Mouse (Mus musculus) olfactory bulb, adult 2 months (tissue): ENCODE data around the gene Bcr. TPM values are rescaled to one million over a fixed set of nuclear protein-coding genes. Genes with fewer than 3 reads are reported as not detected.

Experiments
- H3K27ac ChIP-seq: fragments of 200-500 bp; 2 replicates; pipeline ENCODE4 v1.5.1; 2012; ENCODE audit warnings: low read depth, low read length; ENCODE audit not compliant: insufficient read depth
- H3K4me1 ChIP-seq: fragments of 200-500 bp; 2 replicates; pipeline ENCODE4 v1.6.1; 2012; ENCODE audit warnings: low read length; ENCODE audit not compliant: control insufficient read depth, insufficient read depth
- H3K4me3 ChIP-seq: fragments of 200-500 bp; 2 replicates; pipeline ENCODE4 v1.5.1; 2012; ENCODE audit warnings: mild to moderate bottlenecking, low read depth, low read length, moderate library complexity; ENCODE audit not compliant: insufficient read depth
- CTCF ChIP-seq: fragments of 200-500 bp; IDR thresholded peaks from 2 replicates; pipeline ENCODE4 v1.5.1; 2012; ENCODE audit warnings: low read depth, mild to moderate bottlenecking, low read length, moderate library complexity; ENCODE audit not compliant: insufficient read depth
- POLR2A ChIP-seq: fragments of 200-500 bp; IDR thresholded peaks from 2 replicates; pipeline ENCODE4 v1.6.1; 2012; ENCODE audit warnings: mild to moderate bottlenecking, low read depth, low read length, moderate library complexity; ENCODE audit not compliant: insufficient read depth
- whole genome bisulfite sequencing: fragments of 180-500 bp; shearing (Covaris S2); methylation state at CpG from one replicate; pipeline ENCODE4 v1.1.7; 2018; 5-methylcytosine and 5-hydroxymethylcytosine counted together
- polyA plus RNA-seq: library from polyadenylated mRNA; stranded (reverse); fragments of >200 nt; gene quantifications from 2 replicates; pipeline ENCODE4 v1.2.4, GENCODE M21; 2012; ENCODE audit warnings: low replicate concordance; ENCODE audit not compliant: missing spikeins, insufficient read depth, insufficient read length

The Bcr gene
- polyA plus RNA-seq, 1 experiment: not detected

- Histone ChIP-seq H3K4me3 (peak overlapping the region; percentile 75), H3K4me1 (peaks cover 40% of the 10 kb centered on the region), H3K27ac (no peak overlapping the region)
- 11% methylated on average over 6 of the region's 6 CpGs for WGBS
- TF ChIP-seq POLR2A (no peak), CTCF (no peak)
These were observed 1.8 kb downstream of the Bcr start for GRCm38 (mm10) chr10:75062189-75062561.

DNA sequence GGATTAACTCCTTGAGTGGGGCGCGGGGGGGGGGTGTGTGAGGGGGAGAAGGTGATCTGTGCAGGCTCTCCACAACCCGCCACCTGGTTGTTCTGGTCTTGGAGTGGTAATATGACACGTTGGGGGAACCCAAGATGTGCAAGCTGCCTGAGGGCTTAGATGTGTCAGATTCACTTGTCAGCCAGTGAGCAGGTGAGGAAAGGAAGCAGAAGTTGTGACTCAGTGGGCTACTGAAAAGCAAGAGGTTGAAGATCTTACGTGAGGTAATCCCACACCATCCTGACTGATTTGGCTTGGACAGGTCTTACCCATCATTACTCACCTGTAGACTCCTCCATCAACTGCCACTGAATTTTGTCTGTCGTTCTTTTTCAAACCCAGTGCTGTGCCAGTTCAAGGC lies 2.2 kb downstream of the Bcr start:
- 45% methylated on average over 6 of the region's 6 CpGs for WGBS
- Histone ChIP-seq H3K27ac (no peak overlapping the region), H3K4me1 (peaks cover 40% of the 10 kb centered on the region), H3K4me3 (peak overlapping the region; percentile 75)
- TF ChIP-seq CTCF (no peak), POLR2A (no peak)

GRCm38 (mm10) chr10:75063301-75063965 lies 3.0 kb downstream of the Bcr start:
- 21% methylated on average over 12 of the region's 12 CpGs for WGBS
- H3K27ac ChIP-seq: no peak overlapping the region
- no peak for TF ChIP-seq CTCF
- TF ChIP-seq POLR2A: no peak
- H3K4me3 ChIP-seq: peak overlapping the region; percentile 49
- H3K4me1 ChIP-seq: peaks cover 43% of the 10 kb centered on the region

DNA sequence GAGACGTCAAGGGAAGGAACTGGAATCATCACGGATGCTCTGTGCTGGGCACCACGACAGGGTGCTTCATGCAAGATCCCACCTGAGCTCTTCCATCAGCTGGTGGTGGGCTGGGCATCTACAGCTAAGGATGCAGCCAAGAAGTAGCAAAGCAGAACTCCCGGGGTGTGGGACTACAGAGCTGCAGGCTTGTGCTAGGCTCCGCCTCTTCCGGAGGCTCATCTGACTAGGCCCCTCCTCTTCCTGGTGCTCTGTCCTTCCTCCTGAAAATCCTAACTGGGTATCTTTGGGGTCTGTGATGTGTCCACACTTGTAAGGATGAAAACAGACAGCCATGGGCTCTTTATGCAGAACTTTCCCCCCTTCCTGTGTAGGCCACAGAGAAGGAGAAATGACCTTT lies 5.3 kb downstream of the Bcr start:
- no peak overlapping the region for H3K27ac ChIP-seq
- no peak overlapping the region for H3K4me3 ChIP-seq
- WGBS: 69% methylated on average over 6 of the region's 6 CpGs
- H3K4me1 ChIP-seq: peaks cover 42% of the 10 kb centered on the region
- TF ChIP-seq POLR2A (no peak), CTCF (no peak)

- no peak overlapping the region for H3K27ac ChIP-seq
- H3K4me1 ChIP-seq: peaks cover 30% of the 10 kb centered on the region
- TF ChIP-seq CTCF (no peak), POLR2A (no peak)
- no peak overlapping the region for H3K4me3 ChIP-seq
These were observed 7.1 kb downstream of the Bcr start for GRCm38 (mm10) chr10:75067446-75067845.

- no peak for TF ChIP-seq POLR2A
- no peak for TF ChIP-seq CTCF
- Histone ChIP-seq H3K27ac (no peak overlapping the region), H3K4me3 (no peak overlapping the region), H3K4me1 (peaks cover 27% of the 10 kb centered on the region)
- WGBS: 48% methylated on average over 2 of the region's 2 CpGs
These were observed 7.7 kb downstream of the Bcr start for GRCm38 (mm10) chr10:75068086-75068485.

GRCm38 (mm10) chr10:75068624-75069328 lies 8.4 kb downstream of the Bcr start:
- 45% methylated on average over 12 of the region's 12 CpGs for WGBS
- Histone ChIP-seq H3K4me1 (peaks cover 23% of the 10 kb centered on the region), H3K27ac (no peak overlapping the region), H3K4me3 (no peak overlapping the region)
- TF ChIP-seq CTCF (no peak), POLR2A (no peak)

- TF ChIP-seq CTCF (no peak), POLR2A (no peak)
- WGBS: 59% methylated on average over 11 of the region's 11 CpGs
These were observed 10.0 kb downstream of the Bcr start for GRCm38 (mm10) chr10:75070281-75070976.

DNA sequence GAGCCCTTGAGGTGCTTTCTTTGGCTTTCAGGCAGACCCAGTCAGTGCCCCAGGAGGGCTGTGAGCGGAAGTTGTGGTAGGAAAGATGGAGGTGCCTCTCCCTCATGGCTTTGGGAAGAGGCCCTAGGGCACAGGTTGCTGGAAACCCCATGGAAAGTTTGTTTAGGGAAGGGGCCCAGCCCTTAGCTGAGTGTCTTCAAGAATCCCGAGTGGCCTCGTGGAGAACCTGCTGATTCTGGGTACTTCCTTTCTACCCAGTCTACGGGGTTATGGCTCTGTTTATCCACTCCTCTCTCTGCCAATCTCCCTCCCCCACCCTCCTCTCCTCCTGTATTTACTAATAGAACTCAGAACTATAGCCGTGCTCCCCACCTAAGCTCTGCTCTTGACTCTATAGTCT lies 15.3 kb downstream of the Bcr start:
- H3K4me1 ChIP-seq: peaks cover 25% of the 10 kb centered on the region
- TF ChIP-seq POLR2A (no peak), CTCF (no peak)
- H3K4me3 ChIP-seq: no peak overlapping the region
- no peak overlapping the region for H3K27ac ChIP-seq
- 62% methylated on average over 5 of the region's 5 CpGs for WGBS

More at GRCm38 (mm10) chr10:75070281-75070976, 10.0 kb downstream of the Bcr start:
- Histone ChIP-seq H3K4me3 (no peak overlapping the region), H3K27ac (no peak overlapping the region), H3K4me1 (peaks cover 18% of the 10 kb centered on the region)
